Mouse (Mus musculus) ES-E14 (cell line): ENCODE measurements around the gene Cxcl1.

Experiments
- CHD2 ChIP-seq: IDR thresholded peaks from 2 replicates; pipeline ENCODE4 v1.6.1; 2014; ENCODE audit warnings: mild to moderate bottlenecking, low read depth, low read length, inconsistent platforms
- ZNF384 ChIP-seq: IDR thresholded peaks from 2 replicates; pipeline ENCODE4 v1.6.1; 2012; ENCODE audit warnings: low read depth, low read length, inconsistent platforms

DNA sequence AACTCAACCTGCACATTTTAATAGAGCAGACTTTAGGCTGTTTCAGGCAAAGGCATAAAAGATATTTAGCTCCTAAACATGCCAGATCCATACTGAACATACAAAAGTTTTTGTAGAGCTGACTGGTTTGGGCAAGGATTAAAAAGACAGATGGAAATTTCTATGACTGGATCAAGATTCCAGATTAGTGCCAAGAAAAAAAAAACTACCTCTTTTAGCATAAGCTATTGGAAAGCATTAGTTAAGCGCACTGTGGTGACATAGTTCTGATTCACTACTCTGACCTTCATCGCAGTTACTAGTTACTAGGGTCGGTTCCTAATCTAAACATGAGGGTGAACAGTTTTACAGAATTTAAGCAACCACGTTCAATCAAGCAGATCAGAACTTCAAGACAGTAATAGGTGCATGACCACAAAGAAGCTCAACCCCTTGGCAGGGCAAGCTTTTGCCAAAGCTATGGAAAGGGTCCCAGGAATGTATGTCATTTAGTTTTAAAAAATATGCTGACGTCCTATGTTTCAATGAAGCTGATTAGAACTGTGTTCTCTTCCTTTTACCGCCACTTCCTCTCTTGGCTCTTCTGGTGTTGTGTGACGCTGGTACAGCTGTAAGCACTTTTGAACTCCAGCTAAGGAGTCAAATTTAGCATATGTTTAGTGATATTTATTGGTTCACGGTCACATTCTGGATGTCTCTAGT lies 14.4 kb upstream of the Cxcl1 start:
- no peak for TF ChIP-seq CHD2
- no peak for TF ChIP-seq ZNF384
